Mouse (Mus musculus) cerebellum, adult 18-20 months (tissue): ENCODE measurements around the gene Fam171a1.

Source experiments
- DNase-seq, 2 experiments: peaks; one replicate each; pipeline ENCODE4 v3.0.0; 2021

The Fam171a1 gene

DNA sequence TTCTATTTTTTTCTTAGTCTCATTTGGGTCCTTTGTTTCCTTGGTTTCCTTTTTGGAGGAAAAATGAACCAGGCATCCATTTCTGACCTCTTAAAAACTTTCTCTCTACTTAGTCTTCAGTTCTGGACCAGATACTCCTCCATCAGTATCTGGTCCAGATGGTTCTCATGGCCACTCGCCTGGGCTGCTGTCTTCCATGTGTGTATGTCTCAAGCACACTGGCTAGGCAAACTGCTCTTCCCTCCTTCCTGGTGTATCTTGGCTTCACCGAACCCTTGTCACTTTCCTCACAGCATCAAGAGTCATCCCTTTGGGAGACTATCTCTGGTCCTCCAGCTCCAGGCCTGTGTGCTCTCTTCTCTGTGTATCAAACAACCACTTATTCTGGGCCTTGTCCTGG lies 25.0 kb downstream of the Fam171a1 start:
- no peak for DNase-seq

- no peak for DNase-seq
Observed at GRCm38 (mm10) chr2:3139578-3139977, 25.6 kb downstream of the Fam171a1 start.

DNA sequence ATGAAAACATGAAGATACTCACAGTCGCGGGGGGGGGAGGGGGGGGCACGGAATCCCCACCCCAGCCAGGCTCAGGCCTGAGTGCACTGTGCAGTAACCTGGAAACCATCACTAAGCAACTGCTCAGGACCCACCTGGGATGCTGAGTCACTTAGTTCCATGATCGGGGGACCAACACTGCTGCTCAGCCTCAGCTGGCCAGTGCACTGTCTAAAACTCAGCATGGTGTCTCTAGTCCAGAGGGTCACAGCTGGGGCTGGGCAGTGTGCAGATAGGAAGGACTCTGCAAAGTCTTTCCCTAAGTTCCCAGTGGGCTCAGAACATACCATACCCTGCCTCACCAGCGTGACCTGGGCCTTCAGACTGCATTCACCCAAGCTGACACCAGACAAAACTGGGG lies 26.6 kb downstream of the Fam171a1 start:
- no peak for DNase-seq

DNA sequence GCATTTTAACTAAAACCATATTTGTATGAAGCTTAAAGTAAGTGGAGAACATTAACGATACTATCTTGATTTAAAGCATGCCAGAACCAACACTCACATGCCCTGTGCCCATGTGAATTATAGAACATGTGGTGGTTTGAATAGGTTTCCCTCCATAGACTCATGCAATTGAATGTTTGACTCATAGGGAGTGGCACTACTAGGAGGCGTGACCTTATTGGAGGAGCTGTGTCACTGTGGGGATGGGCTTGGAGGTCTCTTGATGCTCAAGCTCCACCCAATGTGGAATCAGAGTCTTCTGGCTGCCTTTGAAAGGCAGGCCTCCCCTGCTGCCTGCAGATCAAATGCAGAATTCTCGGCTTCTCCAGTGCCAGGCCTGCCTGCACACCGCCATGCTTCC lies 27.8 kb downstream of the Fam171a1 start:
- DNase-seq: no peak

DNA sequence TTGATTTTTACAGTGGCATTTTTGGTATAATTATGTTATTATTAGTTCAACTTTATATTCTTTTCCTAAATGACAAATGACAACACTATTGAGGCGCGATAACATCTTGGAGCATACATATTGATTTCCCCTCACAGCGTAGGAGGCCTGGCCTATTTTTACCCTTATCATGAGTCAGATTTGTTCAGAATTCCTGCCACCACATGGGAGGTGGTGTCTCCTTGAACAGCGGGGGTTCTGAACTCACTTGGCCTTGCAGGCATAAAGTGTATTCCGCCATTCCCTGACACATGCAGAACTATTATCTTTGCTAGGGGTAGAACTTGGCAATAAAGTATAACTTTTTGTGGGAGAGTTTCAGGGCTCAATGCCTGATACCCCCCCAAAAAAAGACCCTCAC lies 30.3 kb downstream of the Fam171a1 start:
- DNase-seq: no peak

GRCm38 (mm10) chr2:3147550-3148157 lies 33.6 kb downstream of the Fam171a1 start:
- DNase-seq: no peak

DNA sequence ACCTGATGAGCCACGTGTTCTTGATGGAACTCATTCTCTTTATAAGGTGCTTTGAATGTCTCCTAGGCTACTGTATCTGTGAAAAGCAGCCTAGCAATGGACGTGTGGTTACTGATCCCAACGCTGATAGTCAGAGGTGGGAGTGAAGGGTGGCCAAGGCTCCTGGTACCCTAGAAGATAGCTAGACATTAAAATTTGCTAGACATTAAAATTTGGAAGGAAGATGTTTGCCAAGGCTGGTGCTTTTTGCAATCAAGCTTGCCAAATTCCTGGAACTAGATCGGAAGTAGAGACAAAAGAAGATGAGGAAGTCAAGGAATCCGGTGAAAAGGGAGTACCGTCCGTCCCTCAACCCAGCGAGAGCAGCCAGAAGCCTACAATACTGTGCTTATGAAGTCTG lies 34.7 kb downstream of the Fam171a1 start:
- no peak for DNase-seq

DNA sequence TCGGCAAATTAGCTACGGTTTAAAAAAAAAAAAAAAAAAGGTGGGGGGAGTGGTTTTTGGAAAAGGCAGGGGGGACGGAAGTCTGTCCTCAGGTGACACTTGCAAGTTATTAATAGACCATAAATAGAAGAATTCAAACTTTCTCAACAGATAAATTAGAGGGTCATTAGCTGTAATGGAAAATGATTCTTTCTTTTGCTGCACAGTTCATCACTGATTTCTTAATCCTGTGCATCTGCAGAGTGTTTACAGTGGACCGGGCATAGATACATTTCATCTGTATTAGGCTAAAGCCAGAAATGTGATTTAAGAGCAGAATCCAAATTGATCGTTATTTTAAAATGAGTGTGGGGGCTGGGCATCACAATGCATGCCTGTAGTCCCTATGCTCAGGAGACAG lies 36.3 kb downstream of the Fam171a1 start:
- no peak for DNase-seq

DNA sequence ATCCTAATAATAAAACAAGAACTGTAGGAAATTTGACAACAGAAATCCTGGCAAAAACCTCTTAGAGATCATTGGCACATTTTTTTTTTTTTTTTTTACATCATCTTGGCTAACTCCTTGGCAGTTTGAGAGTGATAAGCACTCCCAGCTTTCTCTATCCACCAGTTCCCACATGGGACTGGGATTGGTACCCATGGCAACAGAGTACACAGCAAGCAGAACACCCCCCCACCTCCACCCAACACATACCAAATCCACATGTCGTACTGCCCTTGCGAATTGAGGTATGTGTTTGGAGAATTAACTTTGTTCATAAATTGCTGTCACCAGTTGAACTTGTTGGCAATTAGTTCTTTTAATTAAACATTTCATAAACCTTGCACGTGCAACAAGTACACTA lies 37.3 kb downstream of the Fam171a1 start:
- no peak for DNase-seq

GRCm38 (mm10) chr2:3154091-3154665 lies 40.2 kb downstream of the Fam171a1 start:
- no peak for DNase-seq

DNA sequence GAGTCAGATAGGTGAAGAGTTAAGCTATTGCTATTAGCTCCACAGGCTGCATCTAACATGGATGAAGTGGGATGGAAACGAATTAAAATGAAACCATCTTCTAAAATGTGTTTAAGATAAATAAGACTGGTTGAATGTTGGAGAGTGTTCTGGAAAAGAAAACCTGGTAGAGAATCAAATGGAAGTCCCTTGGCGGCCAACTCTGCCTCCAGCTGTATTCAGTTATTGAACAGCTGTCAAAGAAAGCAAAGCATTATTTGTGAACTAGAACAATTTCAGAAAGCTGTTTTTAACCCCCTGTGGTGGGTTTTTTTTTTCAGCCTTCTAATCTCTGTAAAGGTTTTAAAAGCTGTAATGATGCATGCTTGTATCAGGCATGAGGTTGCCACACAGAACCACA lies 41.0 kb downstream of the Fam171a1 start:
- DNase-seq: no peak

- peak in 1 of 2 experiments; percentile 31 for DNase-seq
Observed at GRCm38 (mm10) chr2:3157030-3157429, 43.0 kb downstream of the Fam171a1 start.

DNA sequence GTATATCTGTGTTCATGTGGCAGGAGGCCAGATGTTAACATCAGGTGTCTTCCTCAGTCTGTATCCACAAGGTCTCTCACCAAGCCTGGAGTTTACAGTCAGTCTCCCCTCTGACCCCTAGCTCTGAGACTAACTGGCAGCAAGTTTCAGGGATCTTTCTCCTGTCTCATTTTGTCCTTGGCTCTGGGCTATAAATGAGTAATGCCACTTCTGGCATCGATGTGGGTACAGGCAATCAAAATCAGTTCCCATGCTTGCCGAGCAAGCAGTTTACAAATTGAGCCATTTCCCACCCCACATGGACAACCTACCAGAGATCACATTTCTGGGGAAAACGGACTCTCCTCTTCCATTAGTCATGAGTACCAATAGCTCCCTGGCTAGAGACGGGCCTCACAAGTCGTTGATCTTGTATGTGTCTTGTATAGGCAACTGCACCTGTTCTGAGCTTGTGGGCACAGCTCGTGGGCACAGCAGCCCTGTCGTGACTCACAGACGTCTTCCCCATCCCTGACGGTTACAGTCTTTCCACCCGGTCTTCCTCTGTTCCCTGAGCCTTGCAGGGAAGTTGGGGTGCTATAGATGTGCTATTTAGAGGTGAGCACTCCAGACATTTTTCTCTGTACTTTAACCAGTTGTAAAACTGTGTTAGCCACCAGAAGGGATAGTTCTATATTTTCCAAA lies 43.8 kb downstream of the Fam171a1 start:
- DNase-seq: no peak

DNA sequence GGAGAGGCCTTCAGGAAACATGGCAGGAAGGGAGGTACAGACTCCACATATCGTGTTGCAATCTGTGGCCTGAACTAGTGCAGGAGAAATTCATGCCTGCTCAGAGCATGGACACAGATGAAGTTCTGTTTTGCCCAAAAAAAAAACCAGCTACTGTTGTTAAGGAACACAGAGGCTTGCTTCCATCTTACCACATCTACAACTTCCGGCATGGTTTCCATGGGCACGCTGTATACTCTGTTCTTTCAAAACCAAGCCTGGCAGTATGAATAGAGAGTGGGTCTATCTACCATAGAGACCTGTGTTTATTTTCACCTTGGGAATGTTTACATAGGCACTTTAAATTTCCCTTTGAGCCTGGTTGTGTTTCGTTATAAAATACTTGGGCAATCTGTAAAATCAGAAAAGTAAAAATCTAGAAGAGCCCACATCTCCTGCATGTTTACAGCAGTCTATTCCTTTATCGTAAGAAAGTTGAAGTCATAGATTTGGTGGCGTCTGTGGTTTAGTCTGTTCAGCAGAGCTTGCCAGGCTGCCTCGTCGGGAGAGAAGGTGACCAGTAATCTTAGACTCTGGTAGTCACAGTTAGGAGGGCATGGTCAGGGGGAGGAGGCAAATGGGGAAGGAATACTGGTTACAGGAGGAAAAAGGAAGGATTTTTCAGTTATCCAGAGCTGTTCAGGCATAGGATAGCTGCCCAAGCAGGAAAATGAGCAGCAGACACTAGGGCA lies 44.8 kb downstream of the Fam171a1 start:
- DNase-seq: no peak

- no peak for DNase-seq
Observed at GRCm38 (mm10) chr2:3161578-3161977, 47.6 kb downstream of the Fam171a1 start.

GRCm38 (mm10) chr2:3163501-3164076 lies 49.6 kb downstream of the Fam171a1 start:
- no peak for DNase-seq

- DNase-seq: no peak
Observed at GRCm38 (mm10) chr2:3165037-3165600, 51.1 kb downstream of the Fam171a1 start.

- DNase-seq: no peak
Observed at GRCm38 (mm10) chr2:3165890-3166605, 52.0 kb downstream of the Fam171a1 start.

GRCm38 (mm10) chr2:3168719-3169402 lies 54.8 kb downstream of the Fam171a1 start:
- DNase-seq: no peak

DNA sequence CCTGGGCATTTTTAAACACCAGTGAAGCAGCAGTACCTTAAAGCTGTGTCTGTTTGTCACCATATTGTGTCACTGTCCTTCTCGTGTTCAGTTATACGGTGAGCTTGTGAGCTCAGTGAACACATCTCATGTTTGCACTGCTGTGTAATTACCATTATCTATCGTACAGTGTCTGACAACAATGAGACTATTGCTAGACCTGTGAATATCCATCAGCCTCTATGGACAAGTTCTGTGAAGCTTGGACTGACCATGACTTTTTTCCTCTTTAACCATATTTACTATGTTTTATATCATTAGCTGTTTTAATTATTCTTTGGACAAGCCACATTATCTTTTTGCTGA lies 55.4 kb downstream of the Fam171a1 start:
- DNase-seq: no peak

DNA sequence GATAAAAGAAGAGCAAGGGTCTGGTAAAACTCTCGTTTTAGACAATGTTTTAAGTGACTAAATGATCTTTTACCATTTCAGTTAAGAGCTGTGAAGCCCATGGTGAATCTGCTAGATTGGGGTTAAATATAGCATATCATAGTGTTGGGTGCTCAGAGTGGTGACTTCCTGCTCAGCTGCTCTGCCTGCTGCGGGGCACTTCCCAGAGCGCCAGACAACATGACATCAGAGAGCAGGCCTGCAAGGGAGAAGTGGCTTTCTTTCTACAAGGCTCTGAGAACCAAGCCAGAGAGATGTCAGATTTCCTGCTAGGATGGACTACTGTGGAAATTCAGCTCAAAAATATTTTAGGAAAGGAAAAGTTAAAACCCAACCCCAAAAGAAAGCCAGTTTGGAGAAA lies 57.8 kb downstream of the Fam171a1 start:
- peak in 1 of 2 experiments; percentile 18 for DNase-seq

GRCm38 (mm10) chr2:3172656-3173055 lies 58.6 kb downstream of the Fam171a1 start:
- DNase-seq: peak; percentile 28 to 45
